Mouse (Mus musculus) MEL (cell line): ENCODE measurements around the gene Trim2. TPM values are rescaled to one million over a fixed set of nuclear protein-coding genes. Genes with fewer than 3 reads are reported as not detected.

ENCODE experiments used
- DNase-seq: peaks from one replicate; pipeline ENCODE4 v3.0.0; 2011; ENCODE audit warnings: low read depth, low spot score
- H3K27ac ChIP-seq: 2 replicates; pipeline ENCODE4 v1.5.1; 2012; ENCODE audit warnings: low read depth, mild to moderate bottlenecking, control low read depth, low read length, moderate library complexity; ENCODE audit not compliant: control insufficient read depth
- H3K27me3 ChIP-seq, 2 experiments: fragments of 150-350 bp in 1 of 2; sonication (generic) in 1 of 2; 2 replicates each; pipeline ENCODE4 v1.6.1; 2012; ENCODE audit warnings: low read length in 2 of 2, mild to moderate bottlenecking in 2 of 2, improper control_type of control experiment in 1 of 2, moderate library complexity in 1 of 2; ENCODE audit not compliant: insufficient read depth in 2 of 2, control insufficient read depth in 1 of 2
- H3K36me3 ChIP-seq, 2 experiments: 2 replicates each; pipeline ENCODE4 v1.6.1; 2012 to 2014; ENCODE audit warnings: low read length in 2 of 2, improper control_type of control experiment in 1 of 2, inconsistent platforms in 1 of 2, mild to moderate bottlenecking in 1 of 2; ENCODE audit not compliant: insufficient read depth in 2 of 2, control insufficient read depth in 1 of 2
- H3K4me1 ChIP-seq, 2 experiments: fragments of 150-350 bp in 1 of 2; sonication (generic) in 1 of 2; 2 replicates each; pipeline ENCODE4 v1.6.1; 2012; ENCODE audit warnings: low read length in 2 of 2, improper control_type of control experiment in 1 of 2, mild to moderate bottlenecking in 1 of 2; ENCODE audit not compliant: insufficient read depth in 2 of 2, control insufficient read depth in 1 of 2
- H3K4me3 ChIP-seq, 2 experiments: fragments of 150-350 bp in 1 of 2; sonication (generic) in 1 of 2; 2 replicates each; pipeline ENCODE4 v1.5.1; 2012; ENCODE audit warnings: low read depth in 2 of 2, low read length in 2 of 2, mild to moderate bottlenecking in 2 of 2, moderate library complexity in 2 of 2, control low read depth in 1 of 2, improper control_type of control experiment in 1 of 2; ENCODE audit not compliant: control insufficient read depth in 1 of 2, insufficient read depth in 1 of 2
- H3K79me2 ChIP-seq: 2 replicates; pipeline ENCODE4 v1.6.1; 2012; ENCODE audit warnings: mild to moderate bottlenecking, low read length, moderate library complexity; ENCODE audit not compliant: control insufficient read depth, poor library complexity, insufficient read depth
- H3K9ac ChIP-seq: 2 replicates; pipeline ENCODE4 v1.6.1; 2012; ENCODE audit warnings: low read depth, mild to moderate bottlenecking, control low read depth, low read length, moderate library complexity; ENCODE audit not compliant: control insufficient read depth, poor library complexity, severe bottlenecking
- H3K9me3 ChIP-seq: fragments of 150-350 bp; sonication (generic); replicated peaks from 2 replicates; pipeline ENCODE4 v1.6.1; 2012; ENCODE audit warnings: mild to moderate bottlenecking, low read length, improper control_type of control experiment, moderate library complexity; ENCODE audit not compliant: insufficient read depth
- BHLHE40 ChIP-seq: IDR thresholded peaks from 2 replicates; pipeline ENCODE4 v1.6.1; 2012; ENCODE audit warnings: low read depth, mild to moderate bottlenecking, inconsistent platforms, low read length, improper control_type of control experiment, borderline replicate concordance
- CTCF ChIP-seq, 3 experiments: IDR thresholded peaks in 2 of 3; conservative IDR thresholded peaks in 1 of 3; 2 replicates each; pipeline ENCODE4 v1.5.1; 2011 to 2012; ENCODE audit warnings: low read length in 3 of 3, low read depth in 2 of 3, mild to moderate bottlenecking in 2 of 3, improper control_type of control experiment in 1 of 3, inconsistent platforms in 1 of 3, mixed read lengths in 1 of 3, moderate library complexity in 1 of 3; ENCODE audit not compliant: control insufficient read depth in 1 of 3, insufficient read depth in 1 of 3, poor library complexity in 1 of 3, severe bottlenecking in 1 of 3
- ELF1 ChIP-seq: IDR thresholded peaks from 2 replicates; pipeline ENCODE4 v1.6.1; 2014; ENCODE audit warnings: low read depth, mild to moderate bottlenecking, inconsistent platforms, low read length, improper control_type of control experiment, moderate library complexity
- EP300 ChIP-seq, 2 experiments: IDR thresholded peaks; 2 replicates each; pipeline ENCODE4 v1.6.1; 2011; ENCODE audit warnings: improper control_type of control experiment in 2 of 2, low read length in 2 of 2, low read depth in 1 of 2, mild to moderate bottlenecking in 1 of 2
- ETS1 ChIP-seq: IDR thresholded peaks from 2 replicates; pipeline ENCODE4 v1.6.1; 2012; ENCODE audit warnings: low read depth, mild to moderate bottlenecking, inconsistent platforms, low read length, improper control_type of control experiment, moderate library complexity
- GABPA ChIP-seq: IDR thresholded peaks from 2 replicates; pipeline ENCODE4 v1.6.1; 2012; ENCODE audit warnings: low read depth, mild to moderate bottlenecking, inconsistent platforms, low read length, improper control_type of control experiment, moderate library complexity
- GATA1 ChIP-seq: IDR thresholded peaks from 2 replicates; pipeline ENCODE4 v1.6.1; 2011; ENCODE audit warnings: low read depth, low read length, improper control_type of control experiment
- HCFC1 ChIP-seq: IDR thresholded peaks from 2 replicates; pipeline ENCODE4 v1.6.1; 2012; ENCODE audit warnings: low read depth, mild to moderate bottlenecking, inconsistent platforms, low read length, improper control_type of control experiment, moderate library complexity
- JUND ChIP-seq: IDR thresholded peaks from 2 replicates; pipeline ENCODE4 v1.6.1; 2011; ENCODE audit warnings: low read depth, mild to moderate bottlenecking, improper control_type of control experiment, low read length
- MAFK ChIP-seq: IDR thresholded peaks from 2 replicates; pipeline ENCODE4 v1.6.1; 2011; ENCODE audit warnings: low read depth, mild to moderate bottlenecking, low read length, improper control_type of control experiment, borderline replicate concordance
- MAX ChIP-seq: IDR thresholded peaks from 2 replicates; pipeline ENCODE4 v1.6.1; 2011; ENCODE audit warnings: low read length, improper control_type of control experiment
- MXI1 ChIP-seq: IDR thresholded peaks from 2 replicates; pipeline ENCODE4 v1.6.1; 2011; ENCODE audit warnings: mild to moderate bottlenecking, low read depth, low read length, improper control_type of control experiment
- MYB ChIP-seq: IDR thresholded peaks from 2 replicates; pipeline ENCODE4 v1.6.1; 2011; ENCODE audit warnings: mild to moderate bottlenecking, low read depth, low read length, improper control_type of control experiment
- MYC ChIP-seq: IDR thresholded peaks from 2 replicates; pipeline ENCODE4 v1.6.1; 2011; ENCODE audit warnings: low read depth, mild to moderate bottlenecking, low read length, improper control_type of control experiment, moderate library complexity
- NRF1 ChIP-seq: IDR thresholded peaks from 2 replicates; pipeline ENCODE4 v1.6.1; 2014; ENCODE audit warnings: low read depth, mild to moderate bottlenecking, inconsistent platforms, low read length, improper control_type of control experiment, moderate library complexity; ENCODE audit not compliant: poor library complexity, insufficient read depth, severe bottlenecking
- POLR2A ChIP-seq, 2 experiments: IDR thresholded peaks; 2 replicates each; pipeline ENCODE4 v1.6.1; 2011 to 2012; ENCODE audit warnings: low read length in 2 of 2, mild to moderate bottlenecking in 2 of 2, control low read depth in 1 of 2, improper control_type of control experiment in 1 of 2, low read depth in 1 of 2, moderate library complexity in 1 of 2; ENCODE audit not compliant: control insufficient read depth in 1 of 2, insufficient read depth in 1 of 2, poor library complexity in 1 of 2
- RAD21 ChIP-seq: IDR thresholded peaks from 2 replicates; pipeline ENCODE4 v1.6.1; 2011; ENCODE audit warnings: mild to moderate bottlenecking, low read depth, low read length, improper control_type of control experiment
- RCOR1 ChIP-seq: IDR thresholded peaks from 2 replicates; pipeline ENCODE4 v1.6.1; 2012; ENCODE audit warnings: low read depth, mild to moderate bottlenecking, inconsistent platforms, low read length, improper control_type of control experiment
- SMC3 ChIP-seq: IDR thresholded peaks from 2 replicates; pipeline ENCODE4 v1.6.1; 2011; ENCODE audit warnings: low read depth, low read length, improper control_type of control experiment
- TAL1 ChIP-seq: IDR thresholded peaks from 2 replicates; pipeline ENCODE4 v1.6.1; 2012; ENCODE audit warnings: mild to moderate bottlenecking, inconsistent platforms, low read length, moderate library complexity, mixed read lengths
- TBP ChIP-seq: IDR thresholded peaks from 2 replicates; pipeline ENCODE4 v1.8.0; 2011; ENCODE audit warnings: low read depth, low read length, improper control_type of control experiment
- TCF12 ChIP-seq: IDR thresholded peaks from 2 replicates; pipeline ENCODE4 v1.6.1; 2014; ENCODE audit warnings: low read depth, mild to moderate bottlenecking, inconsistent platforms, low read length, improper control_type of control experiment, moderate library complexity
- UBTF ChIP-seq: IDR thresholded peaks from 2 replicates; pipeline ENCODE4 v1.6.1; 2012; ENCODE audit warnings: low read depth, mild to moderate bottlenecking, inconsistent platforms, low read length, improper control_type of control experiment, moderate library complexity, borderline replicate concordance; ENCODE audit not compliant: insufficient read depth
- USF1 ChIP-seq: IDR thresholded peaks from 2 replicates; pipeline ENCODE4 v1.6.1; 2014; ENCODE audit warnings: low read depth, mild to moderate bottlenecking, inconsistent platforms, low read length, improper control_type of control experiment, moderate library complexity
- USF2 ChIP-seq, 2 experiments: IDR thresholded peaks; 2 replicates each; pipeline ENCODE4 v1.6.1; 2011 to 2012; ENCODE audit warnings: improper control_type of control experiment in 2 of 2, low read length in 2 of 2, borderline replicate concordance in 1 of 2, inconsistent platforms in 1 of 2, low read depth in 1 of 2, mild to moderate bottlenecking in 1 of 2; ENCODE audit not compliant: insufficient read depth in 1 of 2
- ZC3H11A ChIP-seq: IDR thresholded peaks from 2 replicates; pipeline ENCODE4 v1.6.1; 2012; ENCODE audit warnings: low read depth, mild to moderate bottlenecking, inconsistent platforms, low read length, improper control_type of control experiment
- ZKSCAN1 ChIP-seq: IDR thresholded peaks from 2 replicates; pipeline ENCODE4 v1.6.1; 2012; ENCODE audit warnings: low read depth, mild to moderate bottlenecking, inconsistent platforms, low read length, improper control_type of control experiment, moderate library complexity
- ZMIZ1 ChIP-seq: IDR thresholded peaks from 2 replicates; pipeline ENCODE4 v1.6.1; 2012; ENCODE audit warnings: low read depth, mild to moderate bottlenecking, inconsistent platforms, low read length, improper control_type of control experiment, moderate library complexity
- ZNF384 ChIP-seq: IDR thresholded peaks from 2 replicates; pipeline ENCODE4 v1.6.1; 2012; ENCODE audit warnings: low read depth, mild to moderate bottlenecking, inconsistent platforms, low read length, improper control_type of control experiment
- polyA plus RNA-seq, 2 experiments: library from polyadenylated mRNA; stranded (reverse) in 1 of 2; unstranded in 1 of 2; fragments of >175 nt in 1 of 2; fragments of >200 nt in 1 of 2; gene quantifications; 2 replicates each; pipeline versions ENCODE4 v1.2.1 to v1.2.4; 2012; ENCODE audit warnings: low replicate concordance in 2 of 2, low read depth in 1 of 2; ENCODE audit not compliant: insufficient read length in 2 of 2, insufficient read depth in 1 of 2, missing spikeins in 1 of 2
- total RNA-seq: library from RNA; depleted of rRNA; stranded (reverse); fragments of 300-350 nt; gene quantifications from 2 replicates; pipeline ENCODE4 v1.2.3, GENCODE M21; 2012

Trim2 gene
- total and polyA plus RNA-seq, 3 experiments, result 1.7 to 4.4 TPM; not detected in 1

GRCm38 (mm10) chr3:84319504-84319903, 12.8 kb upstream of the Trim2 start:
- Histone ChIP-seq H3K27ac (peak overlapping the region; percentile 26), H3K27me3 (no peaks in the 10 kb centered on the region), H3K9me3 (no peaks in the 10 kb centered on the region), H3K9ac (no peak overlapping the region), H3K4me1 (peaks cover 2 to 25% of the 10 kb centered on the region in 2 experiments; a peak in 3 of 4 replicates), H3K79me2 (no peaks in the 10 kb centered on the region; the same call in 1 of the 2 replicates), H3K36me3 (peaks cover 0 to 22% of the 10 kb centered on the region in 2 experiments; a peak in 2 of 4 replicates), H3K4me3 (no peak overlapping the region)
- DNase-seq, result peak; percentile 86
- TF ChIP-seq SMC3, result peak; percentile 51
- peak; percentile 54 for TF ChIP-seq TAL1
- peak; percentile 87 for TF ChIP-seq GATA1
- TF ChIP-seq ETS1, result peak; percentile 79
- no peak for TF ChIP-seq USF2 (IDR thresholded peaks at IDR 0.05; ENCODE audit: borderline replicate concordance in 1 of 2, insufficient read depth in 1 of 2, low read depth in 1 of 2, low read length in 2 of 2)
- peak; percentile 96 for TF ChIP-seq MAX
- TF ChIP-seq MYC, result peak; percentile 94
- 0 out of 4 replicates have a peak, but pooled peaks of 1 of the 2 experiments have one; percentile 21 for TF ChIP-seq POLR2A (IDR thresholded peaks at IDR 0.05; ENCODE audit: control insufficient read depth in 1 of 2, insufficient read depth in 1 of 2, low read depth in 1 of 2, low read length in 2 of 2, poor library complexity in 1 of 2)
- no peak for TF ChIP-seq MYB
- TF ChIP-seq CTCF (IDR thresholded peaks at IDR 0.05 in 2 of 3, conservative IDR thresholded peaks at IDR 0.05 in 1 of 3; ENCODE audit: control insufficient read depth in 1 of 3, insufficient read depth in 1 of 3, low read depth in 2 of 3, low read length in 3 of 3, poor library complexity in 1 of 3, severe bottlenecking in 1 of 3), result peak in 2 of 3 experiments; percentile 10 to 43; a peak in 2 of 6 replicates
- no peak for TF ChIP-seq ZC3H11A
- TF ChIP-seq RAD21, result peak; percentile 8
- no peak for TF ChIP-seq GABPA
- peak; percentile 73 to 85; a peak in 2 of 4 replicates for TF ChIP-seq EP300 (IDR thresholded peaks at IDR 0.05; ENCODE audit: low read depth in 1 of 2, low read length in 2 of 2)
- TF ChIP-seq BHLHE40, result no peak
- no peak for TF ChIP-seq ZMIZ1
- TF ChIP-seq JUND, result 0 out of 2 replicates have a peak, but pooled peaks have one; percentile 19
- no peak for TF ChIP-seq ZNF384
- no peak; the same call in 1 of the 2 replicates for TF ChIP-seq TCF12
- no peak for TF ChIP-seq NRF1
- no peak for TF ChIP-seq MAFK
- no peak for TF ChIP-seq ZKSCAN1
- TF ChIP-seq RCOR1, result 0 out of 2 replicates have a peak, but pooled peaks have one; percentile 7
- 0 out of 2 replicates have a peak, but pooled peaks have one; percentile 27 for TF ChIP-seq MXI1
- no peak for TF ChIP-seq ELF1
- no peak for TF ChIP-seq HCFC1
- no peak for TF ChIP-seq TBP
- no peak for TF ChIP-seq USF1
- TF ChIP-seq UBTF, result no peak
